Mouse (Mus musculus) forebrain, embryonic 16.5 days (tissue): ENCODE results near the gene Hoxa6. TPM values are rescaled to one million over a fixed set of nuclear protein-coding genes. Genes with fewer than 3 reads are reported as not detected.

Experiments
- ATAC-seq: fragments of 200-750 bp; cut with Nextera tagmentation; 2 replicates; pipeline ENCODE4 v1.8.0; 2017; ENCODE audit warnings: mild to moderate bottlenecking, moderate library complexity
- H3K27ac ChIP-seq: fragments of 300-500 bp; sonication (generic); 2 replicates; pipeline ENCODE4 v1.5.1; 2014; ENCODE audit warnings: low read length, control low read depth
- H3K27me3 ChIP-seq: fragments of 300-500 bp; sonication (generic); replicated peaks from 2 replicates; pipeline ENCODE4 v1.6.1; 2014; ENCODE audit warnings: low read length; ENCODE audit not compliant: control insufficient read depth, insufficient read depth
- H3K36me3 ChIP-seq: fragments of 300-500 bp; sonication (generic); 2 replicates; pipeline ENCODE4 v1.6.1; 2014; ENCODE audit not compliant: control insufficient read depth, insufficient read depth
- H3K4me1 ChIP-seq: fragments of 300-500 bp; sonication (generic); replicated peaks from 2 replicates; pipeline ENCODE4 v1.6.1; 2014; ENCODE audit warnings: low read length; ENCODE audit not compliant: control insufficient read depth, insufficient read depth
- H3K4me2 ChIP-seq: fragments of 300-500 bp; sonication (generic); 2 replicates; pipeline ENCODE4 v1.6.1; 2014; ENCODE audit warnings: mild to moderate bottlenecking, low read length, control low read depth
- H3K4me3 ChIP-seq: fragments of 300-500 bp; sonication (generic); replicated peaks from 2 replicates; pipeline ENCODE4 v1.5.1; 2014; ENCODE audit warnings: mild to moderate bottlenecking, low read length, control low read depth
- H3K9ac ChIP-seq: fragments of 300-500 bp; sonication (generic); replicated peaks from 2 replicates; pipeline ENCODE4 v1.6.1; 2014; ENCODE audit warnings: low read depth, low read length, control low read depth
- H3K9me3 ChIP-seq: fragments of 300-500 bp; sonication (generic); 2 replicates; pipeline ENCODE4 v1.6.1; 2016; ENCODE audit warnings: low read length; ENCODE audit not compliant: control insufficient read depth
- whole genome bisulfite sequencing: fragments of 180-500 bp; shearing (Covaris S2); extraction: QIAGEN DNeasy Blood & Tissue Kit; methylation state at CpG from one replicate; pipeline ENCODE4 v1.1.7; 2014; 5-methylcytosine and 5-hydroxymethylcytosine counted together
- polyA plus RNA-seq: library from polyadenylated mRNA; unstranded; fragments of >200 nt; fragmentation: Nextera tagmentation; extraction: Ambion mirVana; gene quantifications from 2 replicates; pipeline ENCODE4 v1.2.1, GENCODE M21; 2015

Gene Hoxa6
- polyA plus RNA-seq, 1 experiment from 2014 or later = not detected

DNA sequence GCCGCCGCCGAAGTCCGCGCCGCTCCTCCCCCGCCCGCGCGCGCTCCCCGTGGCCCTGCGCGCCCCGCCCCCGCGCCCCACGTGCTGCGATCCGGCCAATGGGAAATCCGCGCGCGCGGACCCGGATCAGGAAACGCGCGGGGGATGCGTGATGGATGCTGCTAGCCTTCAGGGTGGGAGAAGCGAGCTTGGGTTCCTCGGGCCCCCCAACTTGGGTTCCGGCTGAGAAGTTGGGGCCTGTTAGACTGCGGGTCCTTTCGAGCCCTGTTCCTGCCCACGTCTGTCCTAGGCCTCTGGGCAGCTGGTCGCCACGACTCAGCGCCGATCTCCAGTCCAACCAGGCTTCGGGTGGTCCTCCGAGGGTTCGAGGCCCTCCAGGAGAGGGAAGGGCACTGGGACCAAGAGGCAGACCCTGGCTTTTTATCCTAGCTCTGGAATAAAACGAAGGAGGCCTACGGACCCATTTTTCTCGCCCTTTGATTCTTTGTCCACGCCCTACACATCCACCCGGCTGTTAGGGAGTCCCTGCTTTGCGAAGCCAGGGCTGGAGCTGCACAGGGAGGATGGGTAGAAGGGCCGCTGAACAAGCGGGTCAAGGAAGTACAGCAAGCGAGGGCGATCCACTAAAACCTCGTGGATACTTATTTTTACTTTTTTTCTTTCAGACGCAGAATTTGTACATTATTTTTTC lies 16.5 kb downstream of the Hoxa6 start:
- Histone ChIP-seq H3K9ac (no peak overlapping the region), H3K9me3 (no peaks in the 10 kb centered on the region), H3K4me1 (peaks cover 5% of the 10 kb centered on the region), H3K27ac (no peak overlapping the region), H3K4me2 (peak overlapping the region; percentile 54), H3K4me3 (peak overlapping the region; percentile 35), H3K27me3 (peaks cover 94% of the 10 kb centered on the region), H3K36me3 (no peaks in the 10 kb centered on the region)
- ATAC-seq = no peak
- 1% methylated on average over 40 of the region's 55 CpGs for WGBS

GRCm38 (mm10) chr6:52190906-52191810 lies 17.4 kb downstream of the Hoxa6 start, which contains the start of gene Hoxa4:
Hoxa4 (minus strand) TSS chr6:52191753.
- Histone ChIP-seq H3K27me3 (peaks cover 94% of the 10 kb centered on the region), H3K9ac (no peak within 1 kb of the TSS), H3K9me3 (no peaks in the 10 kb centered on the region; the same call in 1 of the 2 replicates), H3K4me3 (peak within 1 kb of the TSS; percentile 35), H3K27ac (no peak within 1 kb of the TSS), H3K4me1 (peaks cover 5% of the 10 kb centered on the region), H3K36me3 (no peaks in the 10 kb centered on the region), H3K4me2 (peak within 1 kb of the TSS; percentile 54)
- ATAC-seq = peak; percentile 12; the same call in 1 of the 2 replicates
- WGBS = under 1% methylated on average over 70 of the region's 102 CpGs

GRCm38 (mm10) chr6:52190410-52190809 lies 18.1 kb downstream of the Hoxa6 start:
- Histone ChIP-seq H3K4me2 (no peak overlapping the region), H3K9me3 (no peaks in the 10 kb centered on the region; the same call in 1 of the 2 replicates), H3K27me3 (peaks cover 95% of the 10 kb centered on the region), H3K27ac (no peak overlapping the region), H3K9ac (no peak overlapping the region), H3K4me3 (no peak overlapping the region), H3K36me3 (no peaks in the 10 kb centered on the region), H3K4me1 (peaks cover 5% of the 10 kb centered on the region)
- ATAC-seq = no peak
- 2% methylated on average over 23 of the region's 23 CpGs for whole genome bisulfite sequencing

DNA sequence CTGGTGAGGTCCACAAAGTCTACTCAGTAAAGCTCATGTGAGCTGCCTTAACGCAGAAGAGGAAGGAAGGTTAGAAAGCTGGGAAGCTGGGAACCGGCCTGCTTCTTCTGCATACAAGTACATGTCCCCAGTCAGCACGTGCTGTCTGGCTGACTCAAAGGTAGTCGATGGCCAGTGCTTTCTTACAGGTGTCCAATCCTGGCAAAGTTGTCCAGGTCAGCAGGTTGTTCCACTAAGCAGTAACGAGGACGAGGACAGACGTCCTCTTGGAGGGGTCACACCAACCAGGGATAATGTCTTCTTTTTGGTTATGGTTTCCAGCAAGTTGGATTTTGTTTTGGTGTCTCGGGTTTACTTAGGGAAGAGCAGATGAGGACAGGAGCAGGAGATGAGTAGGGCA lies 18.6 kb downstream of the Hoxa6 start:
- Histone ChIP-seq H3K4me2 (no peak overlapping the region), H3K27ac (no peak overlapping the region), H3K4me3 (no peak overlapping the region), H3K4me1 (peaks cover 5% of the 10 kb centered on the region), H3K9me3 (no peaks in the 10 kb centered on the region; the same call in 1 of the 2 replicates), H3K36me3 (no peaks in the 10 kb centered on the region), H3K9ac (no peak overlapping the region), H3K27me3 (peaks cover 95% of the 10 kb centered on the region)
- 4% methylated on average over 8 of the region's 8 CpGs for WGBS
- no peak for ATAC-seq

DNA sequence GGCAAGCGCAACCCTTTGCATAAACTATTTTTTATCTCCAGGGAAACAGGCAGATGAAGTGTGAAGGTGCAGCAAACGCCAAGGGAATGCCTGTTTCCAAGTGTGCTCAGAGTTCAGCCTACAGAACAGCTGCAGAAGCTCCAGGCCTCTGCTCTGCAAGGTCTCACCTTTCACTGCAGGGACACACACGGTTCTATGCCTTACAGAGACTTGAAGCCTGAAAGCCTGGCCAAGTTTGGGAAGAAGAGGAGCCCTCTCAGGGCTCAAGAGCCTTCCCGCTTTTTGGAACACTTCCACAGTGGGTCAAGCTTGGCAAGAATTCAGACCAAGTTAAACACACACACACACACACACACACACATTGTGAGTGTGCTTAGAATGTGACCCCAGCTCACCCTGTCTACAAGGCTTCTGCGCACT lies 19.3 kb downstream of the Hoxa6 start:
- 10% methylated on average over 5 of the region's 5 CpGs for WGBS
- H3K27me3 ChIP-seq = peaks cover 95% of the 10 kb centered on the region
- no peak overlapping the region for H3K9ac ChIP-seq

DNA sequence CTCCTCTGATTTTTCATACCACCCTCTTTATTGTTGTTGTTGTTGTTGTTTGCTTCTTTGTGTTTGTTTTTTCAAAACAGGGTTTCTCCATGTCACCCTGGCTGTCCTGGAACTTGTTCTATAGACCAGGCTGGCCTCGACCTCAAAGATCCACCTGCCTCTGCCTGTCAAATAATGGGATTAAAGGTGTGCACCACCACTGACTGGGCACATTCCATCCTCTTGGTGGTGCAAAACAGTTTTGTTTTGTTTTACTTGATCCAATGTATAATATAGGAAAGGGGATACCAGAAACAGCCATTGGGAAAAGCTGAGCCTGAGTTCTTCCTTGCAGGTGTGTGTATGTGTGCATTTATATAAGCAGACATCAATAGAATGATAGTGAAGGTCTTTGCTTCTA lies 22.0 kb downstream of the Hoxa6 start:
- peaks cover 98% of the 10 kb centered on the region for H3K27me3 ChIP-seq
- no peak overlapping the region for H3K4me3 ChIP-seq
- H3K9me3 ChIP-seq = no peaks in the 10 kb centered on the region; the same call in 1 of the 2 replicates
- no peaks in the 10 kb centered on the region; the same call in none of the 2 replicates for H3K4me1 ChIP-seq
- no peak for ATAC-seq
- H3K9ac ChIP-seq = no peak overlapping the region
- no peak overlapping the region for H3K4me2 ChIP-seq
- H3K36me3 ChIP-seq = no peaks in the 10 kb centered on the region
- WGBS = 11% methylated on average over 1 of the region's 1 CpGs
- no peak overlapping the region for H3K27ac ChIP-seq

More for the DNA sequence above, 19.3 kb downstream of the Hoxa6 start:
- no peak for ATAC-seq
- Histone ChIP-seq H3K36me3 (no peaks in the 10 kb centered on the region), H3K4me3 (no peak overlapping the region), H3K4me1 (peaks cover 5% of the 10 kb centered on the region), H3K27ac (no peak overlapping the region), H3K9me3 (no peaks in the 10 kb centered on the region; the same call in 1 of the 2 replicates), H3K4me2 (no peak overlapping the region)

DNA sequence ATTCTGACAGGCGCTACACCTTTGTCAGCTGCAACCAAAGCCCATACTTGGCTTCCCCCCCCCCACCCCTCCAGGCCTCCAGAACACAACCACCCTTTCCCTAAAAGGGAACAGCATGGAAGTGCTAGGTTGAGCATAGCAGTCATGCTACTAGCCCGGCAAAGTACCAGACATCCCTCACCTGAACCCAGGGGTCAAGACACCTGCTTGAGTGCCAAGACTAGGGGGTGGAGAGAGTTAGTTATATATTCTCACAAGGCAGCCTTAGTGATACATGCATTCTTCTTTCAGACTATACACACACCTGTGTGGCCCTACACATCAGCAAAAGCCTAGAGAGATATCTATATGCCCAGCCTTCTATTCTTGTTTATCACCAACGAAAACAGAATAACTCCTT lies 22.7 kb downstream of the Hoxa6 start:
- no peak for ATAC-seq
- Histone ChIP-seq H3K36me3 (no peaks in the 10 kb centered on the region), H3K9me3 (no peaks in the 10 kb centered on the region; the same call in 1 of the 2 replicates), H3K4me1 (no peaks in the 10 kb centered on the region; the same call in 1 of the 2 replicates), H3K9ac (no peak overlapping the region), H3K27me3 (peaks cover 98% of the 10 kb centered on the region), H3K27ac (no peak overlapping the region), H3K4me2 (no peak overlapping the region), H3K4me3 (no peak overlapping the region)
- WGBS = 5% methylated on average over 3 of the region's 3 CpGs

- Histone ChIP-seq H3K9me3 (no peaks in the 10 kb centered on the region; the same call in 1 of the 2 replicates), H3K4me3 (no peak overlapping the region), H3K36me3 (no peaks in the 10 kb centered on the region), H3K4me1 (no peaks in the 10 kb centered on the region), H3K9ac (no peak overlapping the region), H3K4me2 (no peak overlapping the region), H3K27ac (no peak overlapping the region), H3K27me3 (peaks cover 98% of the 10 kb centered on the region)
- WGBS = under 1% methylated on average over 19 of the region's 19 CpGs
- no peak for ATAC-seq
Observed at GRCm38 (mm10) chr6:52185222-52185621, 23.3 kb downstream of the Hoxa6 start.

DNA sequence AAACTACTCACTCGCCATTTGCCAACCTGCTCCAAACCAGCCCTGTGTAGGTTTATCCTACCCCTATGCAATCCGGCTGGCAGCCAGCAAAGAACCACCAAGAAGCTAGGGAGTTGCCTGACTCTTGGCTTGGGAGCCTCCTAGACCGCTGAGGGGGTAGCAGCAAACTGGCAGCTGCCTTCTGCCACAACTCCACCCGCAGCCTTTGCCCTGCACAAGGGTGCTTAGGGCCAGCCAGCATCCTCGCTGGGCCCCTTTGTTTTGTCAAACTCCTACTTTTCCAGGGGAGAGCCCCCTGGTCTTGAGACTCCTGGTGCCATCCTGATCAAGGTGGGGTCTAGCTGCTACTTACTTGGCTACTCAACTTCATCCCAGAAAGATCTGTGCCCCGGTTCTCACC lies 23.9 kb downstream of the Hoxa6 start:
- no peak for ATAC-seq
- 1% methylated on average over 6 of the region's 6 CpGs for WGBS
- H3K4me2 ChIP-seq = no peak overlapping the region
- H3K4me1 ChIP-seq = no peaks in the 10 kb centered on the region
- H3K27ac ChIP-seq = no peak overlapping the region
- H3K36me3 ChIP-seq = no peaks in the 10 kb centered on the region
- H3K9ac ChIP-seq = no peak overlapping the region
- H3K4me3 ChIP-seq = no peak overlapping the region
- peaks cover 98% of the 10 kb centered on the region for H3K27me3 ChIP-seq
- H3K9me3 ChIP-seq = no peaks in the 10 kb centered on the region; the same call in 1 of the 2 replicates
